Mouse (Mus musculus) myocyte (in vitro differentiated cells): ENCODE results near the gene Ifitm5.

ENCODE experiments used
- CEBPB ChIP-seq: IDR thresholded peaks from 2 replicates; pipeline ENCODE4 v1.6.1; 2011; ENCODE audit warnings: mild to moderate bottlenecking, moderate library complexity; ENCODE audit not compliant: poor library complexity, insufficient read depth, severe bottlenecking
- E2F4 ChIP-seq: IDR thresholded peaks from one replicate; pipeline ENCODE4 v1.6.1; 2011; ENCODE audit warnings: mild to moderate bottlenecking, control low read depth, moderate library complexity; ENCODE audit not compliant: insufficient read depth
- MAX ChIP-seq: IDR thresholded peaks from one replicate; pipeline ENCODE4 v1.6.1; 2011; ENCODE audit warnings: low read depth, mild to moderate bottlenecking, control low read depth
- MYOD1 ChIP-seq, 3 experiments: IDR thresholded peaks; one replicate each; pipeline ENCODE4 v1.6.1; 2011; ENCODE audit warnings: control low read depth in 2 of 3, low read depth in 2 of 3, mild to moderate bottlenecking in 2 of 3, moderate library complexity in 1 of 3; ENCODE audit not compliant: insufficient read length in 2 of 3, control insufficient read depth in 1 of 3
- MYOG ChIP-seq, 3 experiments: IDR thresholded peaks; one replicate each; pipeline ENCODE4 v1.6.1; 2011; ENCODE audit warnings: control low read depth in 2 of 3, low read depth in 2 of 3, mild to moderate bottlenecking in 2 of 3; ENCODE audit not compliant: insufficient read length in 2 of 3, control insufficient read depth in 1 of 3, insufficient read depth in 1 of 3
- POLR2A ChIP-seq: IDR thresholded peaks from one replicate; pipeline ENCODE4 v1.6.1; 2011; ENCODE audit warnings: low read depth, mild to moderate bottlenecking, control low read depth, moderate library complexity; ENCODE audit not compliant: insufficient read length
- POLR2AphosphoS2 ChIP-seq: IDR thresholded peaks from one replicate; pipeline ENCODE4 v1.6.1; 2011; ENCODE audit warnings: low read depth, control low read depth; ENCODE audit not compliant: insufficient read length
- REST ChIP-seq: IDR thresholded peaks from one replicate; pipeline ENCODE4 v1.6.1; 2011; ENCODE audit warnings: mild to moderate bottlenecking, control low read depth, moderate library complexity; ENCODE audit not compliant: insufficient read depth, insufficient read length
- SRF ChIP-seq: IDR thresholded peaks from one replicate; pipeline ENCODE4 v1.6.1; 2011; ENCODE audit warnings: low read depth; ENCODE audit not compliant: control insufficient read depth, insufficient read length
- TCF12 ChIP-seq: IDR thresholded peaks from one replicate; pipeline ENCODE4 v1.6.1; 2011; ENCODE audit warnings: mild to moderate bottlenecking, control low read depth; ENCODE audit not compliant: poor library complexity, insufficient read depth, severe bottlenecking
- TCF3 ChIP-seq: IDR thresholded peaks from one replicate; pipeline ENCODE4 v1.6.1; 2011; ENCODE audit warnings: low read depth, control low read depth; ENCODE audit not compliant: insufficient read length
- USF1 ChIP-seq: IDR thresholded peaks from one replicate; pipeline ENCODE4 v1.6.1; 2011; ENCODE audit warnings: low read depth, mild to moderate bottlenecking, control low read depth, moderate library complexity

DNA sequence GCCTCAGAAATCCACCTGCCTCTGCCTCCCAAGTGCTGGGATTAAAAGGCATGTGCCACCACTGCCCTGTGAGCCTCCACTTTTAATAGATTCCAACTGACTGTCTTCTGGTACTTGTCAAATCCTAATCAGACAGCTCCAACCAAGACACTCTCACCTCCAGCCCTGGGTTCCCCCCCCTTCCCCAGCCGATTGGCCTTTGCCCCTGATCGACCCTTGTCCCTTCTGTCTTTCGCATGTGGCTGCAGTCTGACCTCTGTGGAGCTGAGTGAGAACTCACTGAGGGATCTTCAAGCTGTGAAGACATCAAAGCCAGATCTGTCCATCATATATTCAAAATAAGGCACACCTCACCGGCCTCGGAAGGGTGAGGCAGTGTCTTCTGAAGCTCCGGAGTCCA, 22.9 kb downstream of the Ifitm5 start:
- TF ChIP-seq MYOD1 (IDR thresholded peaks at IDR 0.05; ENCODE audit: control insufficient read depth in 1 of 3, insufficient read length in 2 of 3, low read depth in 2 of 3) (no peak), POLR2A (no peak), MAX (no peak), TCF12 (no peak), USF1 (no peak), E2F4 (no peak), CEBPB (no peak), POLR2AphosphoS2 (no peak), REST (no peak), MYOG (IDR thresholded peaks at IDR 0.05; ENCODE audit: control insufficient read depth in 1 of 3, insufficient read depth in 1 of 3, insufficient read length in 2 of 3, low read depth in 2 of 3) (no peak), SRF (no peak), TCF3 (no peak)
